Mouse (Mus musculus): ENCODE measurements at regions not wholly inside any gene's neighbourhood (a gene's known extent, or its start where the extent isn't known, plus 50 kb on each side); places are given as distances from the start of the nearest gene placed in this dataset.

GRCm38 (mm10) chr10:108088883-108089282 is 73.1 kb upstream of the Ppp1r12a start:
- DNase-seq, result no peak
- Histone ChIP-seq H3K4me3 (ENCODE audit: low read depth, low read length) (no peak overlapping the region), H3K36me3 (replicated peaks; ENCODE audit: insufficient read depth, low read length) (no peaks in the 10 kb centered on the region), H3K4me2 (ENCODE audit: low read depth, low read length) (peak overlapping the region; percentile 5; the same call in 1 of the 2 replicates), H3K27ac (ENCODE audit: low read depth) (no peak overlapping the region), H3K27me3 (ENCODE audit: insufficient read depth, low read length) (no peaks in the 10 kb centered on the region), H3K4me1 (ENCODE audit: insufficient read depth) (peaks cover 6% of the 10 kb centered on the region), H3K9me3 (ENCODE audit: low read length) (no peaks in the 10 kb centered on the region), H3K9ac (replicated peaks) (no peak overlapping the region)
- WGBS (ENCODE audit: insufficient replicate concordance), result 48% methylated on average over 8 of the region's 8 CpGs
- TF ChIP-seq CTCF (IDR thresholded peaks at IDR 0.05; ENCODE audit: low read depth) (no peak), EP300 (IDR thresholded peaks at IDR 0.05; ENCODE audit: low read depth) (no peak)
- ATAC-seq, result no peak

GRCm38 (mm10) chr10:108088209-108088608 is 73.8 kb upstream of the Ppp1r12a start:
- no peak overlapping the region for H3K4me3 ChIP-seq (ENCODE audit: low read depth, low read length)
- no peak overlapping the region for H3K4me2 ChIP-seq (ENCODE audit: low read depth, low read length)
- 79% methylated on average over 7 of the region's 7 CpGs for WGBS (ENCODE audit: insufficient replicate concordance)
- H3K27ac ChIP-seq (ENCODE audit: low read depth), result no peak overlapping the region
- no peak for TF ChIP-seq EP300 (IDR thresholded peaks at IDR 0.05; ENCODE audit: low read depth)
- no peak for TF ChIP-seq CTCF (IDR thresholded peaks at IDR 0.05; ENCODE audit: low read depth)
- H3K36me3 ChIP-seq (replicated peaks; ENCODE audit: insufficient read depth, low read length), result no peaks in the 10 kb centered on the region
- no peak overlapping the region for H3K9ac ChIP-seq (replicated peaks)
- DNase-seq (no peak), ATAC-seq (no peak)
- H3K4me1 ChIP-seq (ENCODE audit: insufficient read depth), result peaks cover 6% of the 10 kb centered on the region
- H3K27me3 ChIP-seq (ENCODE audit: insufficient read depth, low read length), result no peaks in the 10 kb centered on the region
- H3K9me3 ChIP-seq (ENCODE audit: low read length), result no peaks in the 10 kb centered on the region

- H3K4me3 ChIP-seq (ENCODE audit: low read depth, low read length), result no peak overlapping the region
- no peaks in the 10 kb centered on the region for H3K27me3 ChIP-seq (ENCODE audit: insufficient read depth, low read length)
- no peaks in the 10 kb centered on the region for H3K36me3 ChIP-seq (replicated peaks; ENCODE audit: insufficient read depth, low read length)
- DNase-seq (no peak), ATAC-seq (no peak)
- H3K9ac ChIP-seq (replicated peaks), result no peak overlapping the region
- H3K4me2 ChIP-seq (ENCODE audit: low read depth, low read length), result no peak overlapping the region
- H3K4me1 ChIP-seq (ENCODE audit: insufficient read depth), result no peaks in the 10 kb centered on the region
- no peak overlapping the region for H3K27ac ChIP-seq (ENCODE audit: low read depth)
- TF ChIP-seq EP300 (IDR thresholded peaks at IDR 0.05; ENCODE audit: low read depth) (no peak), CTCF (IDR thresholded peaks at IDR 0.05; ENCODE audit: low read depth) (no peak)
- H3K9me3 ChIP-seq (ENCODE audit: low read length), result no peaks in the 10 kb centered on the region
These were observed 78.8 kb upstream of the Ppp1r12a start for GRCm38 (mm10) chr10:108083220-108083619.

GRCm38 (mm10) chr10:108075144-108075543 is 86.8 kb upstream of the Ppp1r12a start:
- H3K27me3 ChIP-seq (ENCODE audit: insufficient read depth, low read length), result no peaks in the 10 kb centered on the region
- no peak for DNase-seq
- H3K4me1 ChIP-seq (ENCODE audit: insufficient read depth), result peaks cover 7% of the 10 kb centered on the region
- no peak overlapping the region for H3K4me3 ChIP-seq (ENCODE audit: low read depth, low read length)
- no peaks in the 10 kb centered on the region for H3K36me3 ChIP-seq (replicated peaks; ENCODE audit: insufficient read depth, low read length)
- no peak overlapping the region for H3K27ac ChIP-seq (ENCODE audit: low read depth)
- no peak overlapping the region for H3K9ac ChIP-seq (replicated peaks)
- TF ChIP-seq EP300 (IDR thresholded peaks at IDR 0.05; ENCODE audit: low read depth) (no peak), CTCF (IDR thresholded peaks at IDR 0.05; ENCODE audit: low read depth) (no peak)
- 65% methylated on average over 5 of the region's 5 CpGs for WGBS (ENCODE audit: insufficient replicate concordance)
- no peak for ATAC-seq
- no peak overlapping the region for H3K4me2 ChIP-seq (ENCODE audit: low read depth, low read length)
- no peaks in the 10 kb centered on the region for H3K9me3 ChIP-seq (ENCODE audit: low read length)

- H3K4me3 ChIP-seq (ENCODE audit: low read depth, low read length), result no peak overlapping the region
- H3K27me3 ChIP-seq (ENCODE audit: insufficient read depth, low read length), result no peaks in the 10 kb centered on the region
- TF ChIP-seq CTCF (IDR thresholded peaks at IDR 0.05; ENCODE audit: low read depth), result no peak
- TF ChIP-seq EP300 (IDR thresholded peaks at IDR 0.05; ENCODE audit: low read depth), result no peak
- H3K9ac ChIP-seq (replicated peaks), result no peak overlapping the region
- peaks cover 9% of the 10 kb centered on the region for H3K4me1 ChIP-seq (ENCODE audit: insufficient read depth)
- 62% methylated on average over 4 of the region's 4 CpGs for WGBS (ENCODE audit: insufficient replicate concordance)
- ATAC-seq, result no peak
- H3K36me3 ChIP-seq (replicated peaks; ENCODE audit: insufficient read depth, low read length), result no peaks in the 10 kb centered on the region
- DNase-seq, result no peak
- H3K27ac ChIP-seq (ENCODE audit: low read depth), result no peak overlapping the region
- H3K4me2 ChIP-seq (ENCODE audit: low read depth, low read length), result no peak overlapping the region
- no peaks in the 10 kb centered on the region for H3K9me3 ChIP-seq (ENCODE audit: low read length)
These were observed 88.2 kb upstream of the Ppp1r12a start for GRCm38 (mm10) chr10:108073828-108074227.

GRCm38 (mm10) chr10:108072211-108072610 is 89.8 kb upstream of the Ppp1r12a start:
- no peak overlapping the region for H3K27ac ChIP-seq (ENCODE audit: low read depth)
- H3K4me3 ChIP-seq (ENCODE audit: low read depth, low read length), result no peak overlapping the region
- ATAC-seq (no peak), DNase-seq (no peak)
- no peaks in the 10 kb centered on the region for H3K27me3 ChIP-seq (ENCODE audit: insufficient read depth, low read length)
- no peak overlapping the region for H3K4me2 ChIP-seq (ENCODE audit: low read depth, low read length)
- no peak overlapping the region for H3K9ac ChIP-seq (replicated peaks)
- TF ChIP-seq CTCF (IDR thresholded peaks at IDR 0.05; ENCODE audit: low read depth) (no peak), EP300 (IDR thresholded peaks at IDR 0.05; ENCODE audit: low read depth) (no peak)
- 67% methylated on average over 1 of the region's 1 CpGs for WGBS (ENCODE audit: insufficient replicate concordance)
- H3K9me3 ChIP-seq (ENCODE audit: low read length), result no peaks in the 10 kb centered on the region
- H3K36me3 ChIP-seq (replicated peaks; ENCODE audit: insufficient read depth, low read length), result no peaks in the 10 kb centered on the region
- H3K4me1 ChIP-seq (ENCODE audit: insufficient read depth), result peaks cover 9% of the 10 kb centered on the region

GRCm38 (mm10) chr10:108071424-108071823 is 90.6 kb upstream of the Ppp1r12a start:
- Histone ChIP-seq H3K4me1 (ENCODE audit: insufficient read depth) (peaks cover 11% of the 10 kb centered on the region), H3K4me2 (ENCODE audit: low read depth, low read length) (peak overlapping the region; percentile 30; the same call in 1 of the 2 replicates), H3K9me3 (ENCODE audit: low read length) (no peaks in the 10 kb centered on the region), H3K9ac (replicated peaks) (no peak overlapping the region), H3K27ac (ENCODE audit: low read depth) (no peak overlapping the region), H3K36me3 (replicated peaks; ENCODE audit: insufficient read depth, low read length) (no peaks in the 10 kb centered on the region), H3K4me3 (ENCODE audit: low read depth, low read length) (no peak overlapping the region), H3K27me3 (ENCODE audit: insufficient read depth, low read length) (no peaks in the 10 kb centered on the region)
- DNase-seq, result no peak
- no peak for TF ChIP-seq CTCF (IDR thresholded peaks at IDR 0.05; ENCODE audit: low read depth)
- TF ChIP-seq EP300 (IDR thresholded peaks at IDR 0.05; ENCODE audit: low read depth), result no peak
- ATAC-seq, result peak; percentile 32; the same call in 1 of the 2 replicates
- 52% methylated on average over 2 of the region's 2 CpGs for WGBS (ENCODE audit: insufficient replicate concordance)

All from liver, postnatal 0 days (tissue).